Mouse (Mus musculus) mouse embryonic stem cell (cell line): ENCODE results near the gene Ern1.
"Not testable (repeated sequence)": the region's sequence is repeated elsewhere in the genome, so short reads cannot be mapped to it uniquely, and the experiment has no call there.

Experiments used
- in situ Hi-C, 2 experiments: fragments of 300-500 bp; cut with MboI; formaldehyde crosslinking; loops; 1 replicate in 1 of 2; 3 replicates in 1 of 2; pipeline ENCODE4 v1.14.3; 2019 to 2020; ENCODE audit warnings: low sequenced_read_pairs in 2 of 2, low pct_unique_long_range_greater_than_20kb in 1 of 2, mixed read lengths in 1 of 2; ENCODE audit not compliant: unreplicated experiment in 1 of 2

Ern1 gene

DNA sequence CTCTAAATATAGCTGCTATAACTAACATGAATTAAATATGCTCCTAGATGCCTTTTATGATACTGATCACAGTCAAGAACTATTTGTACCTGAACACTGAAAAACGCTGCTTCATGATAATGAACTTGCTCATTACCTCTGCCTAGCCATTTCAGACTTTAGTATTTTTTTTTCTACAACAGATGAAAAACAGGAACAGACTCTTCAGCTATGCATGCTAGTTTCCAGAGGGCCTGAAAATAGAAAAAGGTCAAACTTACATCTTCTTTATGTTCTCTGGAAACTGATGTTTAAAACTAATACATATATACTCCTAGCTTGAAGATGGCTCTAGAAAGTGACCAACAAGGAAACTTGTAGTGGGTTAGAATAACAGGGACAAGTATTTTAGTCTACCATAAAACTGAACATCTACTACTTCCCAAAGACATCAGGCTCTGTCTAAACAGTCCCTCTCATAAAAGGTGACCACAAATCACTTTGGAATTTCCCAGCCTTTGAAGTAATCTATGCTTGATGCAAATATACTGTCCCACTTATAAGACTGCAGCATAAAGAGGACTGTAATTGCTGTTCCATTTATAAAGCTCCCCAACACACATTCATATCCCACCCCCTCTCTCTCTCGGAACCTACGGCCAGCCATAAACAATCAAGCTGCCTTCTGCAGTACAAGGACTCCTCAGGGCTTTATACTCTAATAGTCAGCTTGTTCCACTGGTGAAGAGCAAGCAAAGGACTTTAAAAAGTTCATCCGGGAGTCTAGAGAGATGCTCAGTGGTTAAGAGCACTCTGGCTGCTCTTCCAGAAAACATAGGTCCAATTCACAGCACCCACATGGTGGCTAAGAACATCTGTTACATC is 22.7 kb downstream of the Ern1 start:
- in situ Hi-C loops = no loop called here

DNA sequence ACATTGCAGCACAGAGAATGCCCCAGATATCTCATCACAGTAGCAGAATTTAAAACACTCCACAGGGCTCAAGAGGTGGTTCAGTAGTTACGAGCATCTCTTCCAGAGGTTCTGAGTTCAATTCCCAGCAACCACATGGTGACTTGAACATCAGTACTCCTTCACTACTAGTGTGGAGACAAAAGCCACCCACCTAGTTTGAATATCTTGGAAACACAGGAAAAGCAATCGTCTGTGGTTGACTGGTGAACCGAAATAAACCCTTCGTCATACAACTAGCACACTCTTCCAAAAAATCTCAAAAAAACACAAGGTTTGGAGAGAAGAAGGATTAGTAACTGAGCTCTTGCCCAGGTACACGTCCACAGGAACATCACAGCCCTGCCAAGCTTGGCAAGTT is 23.8 kb downstream of the Ern1 start:
- in situ Hi-C loops = no loop called here

DNA sequence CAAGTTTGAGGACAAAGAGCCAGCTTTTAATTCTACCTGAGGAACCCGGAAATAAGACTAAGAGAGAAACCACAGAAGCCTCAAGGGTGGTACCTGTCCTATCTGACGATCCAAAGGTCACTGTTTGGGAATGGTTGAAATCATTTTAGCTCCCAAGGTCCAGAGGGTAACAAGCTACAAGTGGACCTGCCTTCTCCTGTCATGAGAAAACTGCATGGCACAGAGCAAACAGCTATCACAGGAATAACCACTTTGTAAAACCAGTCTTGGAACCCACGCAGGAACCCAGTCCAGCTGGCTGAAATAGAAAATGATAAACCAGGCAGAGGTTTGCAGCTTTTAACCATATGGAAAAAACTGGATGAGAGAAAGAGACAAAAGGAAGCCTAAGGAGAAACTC is 25.3 kb downstream of the Ern1 start:
- in situ Hi-C loops = no loop called here

DNA sequence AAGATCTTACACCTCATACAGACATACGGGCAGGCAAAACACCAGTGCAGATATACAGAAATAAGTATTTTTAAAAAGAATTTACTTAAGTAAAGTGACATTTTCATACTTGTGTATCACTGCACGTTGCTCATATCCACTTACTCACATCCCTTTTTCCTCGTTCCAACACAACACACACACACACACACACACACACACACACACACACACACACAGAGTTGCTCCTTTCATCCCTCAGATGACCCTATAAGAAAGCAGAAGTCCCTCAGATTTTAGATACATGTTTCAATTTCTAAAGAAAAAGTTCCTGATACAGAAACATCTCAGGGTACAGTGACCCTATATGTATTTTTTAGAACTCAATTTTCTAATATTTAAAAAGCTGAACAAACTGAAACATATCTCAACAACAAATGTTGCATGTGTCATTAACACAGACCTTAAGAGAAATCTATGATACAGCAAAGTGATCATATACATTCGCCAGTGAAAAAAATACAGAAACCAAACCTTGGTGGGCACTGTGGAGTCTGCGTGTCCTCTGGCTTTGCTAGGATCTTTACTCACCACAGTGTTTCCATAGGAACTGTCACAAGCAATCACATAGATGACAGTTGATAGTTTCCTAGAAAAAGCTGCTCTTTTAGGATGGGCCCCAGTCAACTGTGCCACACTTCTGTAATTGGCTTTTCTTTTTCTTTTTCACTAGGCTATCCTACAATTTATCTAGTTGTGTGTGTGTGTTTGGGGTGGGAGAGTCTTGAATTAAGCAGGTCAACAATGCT is 26.3 kb downstream of the Ern1 start:
- in situ Hi-C loops = no loop called here

DNA sequence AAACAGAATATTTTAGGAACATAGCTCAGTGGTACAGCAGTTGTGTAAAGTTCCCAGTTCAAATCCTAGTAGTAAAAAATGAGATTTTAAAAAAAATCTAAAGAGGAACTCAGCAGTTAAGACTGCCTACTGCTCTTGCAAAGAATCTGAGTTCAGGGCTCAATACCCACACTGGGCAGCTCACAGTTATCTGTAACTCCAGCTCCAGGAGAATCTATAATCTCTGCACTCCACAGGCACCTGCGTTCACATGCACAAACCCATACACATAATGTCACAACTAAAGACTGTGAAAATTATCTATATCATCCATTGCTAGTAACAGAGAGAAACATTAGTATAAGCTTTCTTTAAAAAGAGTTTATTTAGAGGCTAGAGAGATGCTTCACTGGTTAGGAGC is 27.0 kb downstream of the Ern1 start:
- in situ Hi-C loops = no loop called here

DNA sequence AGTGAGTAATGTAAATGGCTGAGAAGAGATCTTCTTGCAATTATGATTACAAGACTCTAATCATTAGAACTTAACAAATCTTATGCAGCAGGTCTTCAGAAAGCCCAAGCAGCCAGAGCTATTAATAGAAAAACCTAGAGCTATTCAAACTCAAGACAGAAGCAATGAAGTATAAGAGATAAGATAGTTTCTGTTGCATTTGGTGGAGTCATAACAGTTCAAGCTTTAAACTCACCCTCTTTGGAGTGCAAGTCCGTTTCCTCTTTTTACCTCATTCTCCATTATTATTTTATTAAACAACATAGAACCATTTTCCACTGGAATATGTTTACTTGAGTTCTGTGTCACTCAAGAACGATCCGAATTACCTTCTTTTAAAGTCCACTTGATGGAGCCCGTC is 29.1 kb downstream of the Ern1 start:
- in situ Hi-C loops = no loop called here

DNA sequence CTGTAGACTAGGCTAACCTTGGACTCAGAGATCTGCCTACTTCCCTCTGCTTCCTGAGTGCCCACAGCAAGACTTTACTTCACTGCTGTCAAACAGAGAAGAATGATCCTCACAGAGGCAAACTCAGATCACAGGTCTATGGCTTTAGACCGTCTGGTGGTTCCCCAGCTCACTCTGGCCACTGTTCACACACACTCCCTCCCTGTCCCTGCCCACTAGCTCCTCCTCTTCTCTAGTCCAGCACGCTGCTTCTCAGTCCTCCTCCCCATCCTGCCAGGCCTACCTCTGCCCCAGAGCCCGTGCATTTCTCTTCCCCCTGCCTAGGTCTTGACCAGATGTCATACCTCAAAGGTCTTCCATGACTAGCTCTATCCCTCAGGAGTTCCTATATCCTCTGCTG is 44.0 kb downstream of the Ern1 start:
- in situ Hi-C loops = no loop called here

DNA sequence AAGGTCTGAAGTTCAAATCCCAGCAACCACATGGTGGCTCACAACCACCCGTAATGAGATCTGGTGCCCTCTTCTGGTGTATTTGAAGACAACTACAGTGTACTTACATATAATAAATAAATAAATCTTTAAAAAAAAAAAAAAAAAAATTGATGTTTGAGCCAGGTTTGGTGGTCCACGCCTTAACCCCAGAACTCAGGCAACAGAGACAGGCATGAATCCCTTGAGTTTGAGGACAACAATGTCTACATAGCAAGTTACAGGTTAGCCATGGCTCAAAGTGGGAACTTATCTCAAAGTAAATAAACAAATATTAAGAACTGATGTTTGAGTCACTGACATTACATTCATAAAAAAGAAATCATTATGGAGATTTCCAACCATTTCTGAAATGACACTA is 45.1 kb downstream of the Ern1 start:
- in situ Hi-C loops = not testable (repeated sequence)

DNA sequence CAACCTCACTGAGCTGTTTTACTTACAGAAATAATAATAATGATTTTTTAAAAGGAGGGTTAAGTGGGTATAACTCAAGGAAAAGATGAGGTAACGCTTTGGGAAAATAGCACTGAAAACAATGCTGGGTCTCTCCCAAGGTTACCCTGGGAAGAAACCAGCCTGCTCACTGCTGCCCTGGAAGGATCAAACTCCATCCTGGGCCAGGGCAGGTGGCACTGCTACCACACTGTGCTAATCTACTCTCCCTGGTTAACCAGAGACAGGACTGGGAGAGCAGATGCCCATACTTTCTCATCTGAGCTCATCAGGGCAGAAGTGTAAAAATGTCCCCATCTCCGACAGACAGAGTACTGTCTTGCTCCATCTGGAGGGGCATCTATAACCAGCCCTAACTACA is 47.3 kb downstream of the Ern1 start:
- in situ Hi-C loops = no loop called here

DNA sequence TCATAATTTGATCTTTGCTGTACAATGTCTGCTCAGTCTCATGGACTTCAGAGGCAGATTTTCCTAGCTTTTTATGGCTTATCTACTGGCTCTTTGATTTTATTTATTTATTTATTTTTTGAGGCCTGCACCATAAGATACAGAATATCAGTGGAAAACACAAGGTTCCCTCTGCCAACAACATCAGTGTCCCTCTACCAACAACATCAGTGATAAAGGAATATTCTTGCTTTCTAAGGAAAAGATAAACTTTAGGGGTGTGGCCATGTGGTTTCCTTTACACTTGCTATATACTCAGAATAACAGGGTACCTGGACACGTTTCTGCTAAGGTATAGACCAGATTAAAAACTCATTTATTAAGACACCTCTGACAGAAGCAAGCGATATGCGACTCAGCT is 48.3 kb downstream of the Ern1 start:
- in situ Hi-C loops = no loop called here

DNA sequence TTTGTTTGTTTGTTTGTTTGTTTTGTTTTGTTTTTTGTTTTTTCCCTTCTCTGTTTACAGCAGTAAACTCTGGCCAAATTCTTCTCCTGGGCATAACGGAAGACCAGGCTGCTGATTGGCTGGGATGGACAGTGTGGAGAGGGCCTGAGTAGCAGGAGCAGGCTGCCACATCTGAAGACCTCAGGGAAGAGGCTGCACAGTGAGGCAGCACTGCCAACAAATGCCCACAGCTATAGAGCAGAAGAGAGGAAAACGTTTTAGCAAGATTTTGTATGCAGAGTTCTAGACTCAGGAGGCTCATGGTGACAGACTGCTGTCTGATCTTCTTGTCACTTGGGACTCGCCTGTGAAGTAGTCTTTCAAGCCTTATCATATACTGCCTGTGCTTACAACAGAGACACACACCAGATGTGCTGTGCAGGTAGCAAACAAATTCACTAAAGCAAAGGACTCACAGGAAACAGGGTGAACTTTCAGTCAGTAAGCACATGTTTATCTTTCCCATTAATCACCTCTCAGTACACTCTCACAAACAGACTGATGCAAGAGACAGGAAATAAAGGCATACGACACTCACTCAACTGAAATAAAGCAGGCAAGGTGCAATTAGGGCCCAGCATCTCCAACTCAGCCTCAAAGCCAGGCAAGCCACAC is 49.0 kb downstream of the Ern1 start:
- in situ Hi-C loops = no loop called here

DNA sequence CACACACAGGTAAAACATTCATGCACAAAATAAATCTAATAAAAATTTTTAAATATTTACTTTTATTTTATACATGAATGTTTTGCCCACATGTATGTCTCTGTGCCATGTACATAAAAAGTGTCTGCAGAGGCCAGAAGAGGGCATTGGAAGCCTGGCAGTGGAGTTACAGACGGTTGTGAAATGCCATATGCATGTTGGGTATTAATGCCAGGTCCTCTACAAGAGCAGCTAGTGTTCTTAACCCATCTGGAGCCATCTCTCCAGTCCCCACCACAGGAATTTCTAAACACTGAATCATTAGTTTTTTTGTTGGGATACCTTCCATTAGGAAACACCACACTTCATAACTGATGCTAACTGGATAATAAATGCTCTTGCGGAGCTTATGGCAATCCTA is 50.1 kb downstream of the Ern1 start:
- in situ Hi-C loops = no loop called here

DNA sequence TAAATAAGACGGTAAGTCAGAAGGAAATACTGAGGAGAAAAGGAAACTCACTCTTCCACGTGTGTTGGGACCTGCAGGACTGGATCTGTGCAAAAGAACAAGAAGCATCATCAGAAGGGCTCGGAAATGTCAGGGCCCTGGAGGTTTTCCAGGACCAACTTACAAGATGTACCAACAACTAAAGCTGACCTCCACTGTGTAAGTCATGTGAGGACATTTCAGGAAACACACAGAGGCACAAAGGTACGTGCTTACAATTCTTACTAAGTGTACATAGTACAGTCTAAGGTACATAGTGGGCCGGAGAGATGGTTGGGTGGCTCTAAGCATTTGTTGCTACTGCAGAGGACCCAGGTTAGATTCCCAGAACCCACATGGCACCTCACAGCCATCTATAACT is 50.6 kb downstream of the Ern1 start:
- in situ Hi-C loops = no loop called here

DNA sequence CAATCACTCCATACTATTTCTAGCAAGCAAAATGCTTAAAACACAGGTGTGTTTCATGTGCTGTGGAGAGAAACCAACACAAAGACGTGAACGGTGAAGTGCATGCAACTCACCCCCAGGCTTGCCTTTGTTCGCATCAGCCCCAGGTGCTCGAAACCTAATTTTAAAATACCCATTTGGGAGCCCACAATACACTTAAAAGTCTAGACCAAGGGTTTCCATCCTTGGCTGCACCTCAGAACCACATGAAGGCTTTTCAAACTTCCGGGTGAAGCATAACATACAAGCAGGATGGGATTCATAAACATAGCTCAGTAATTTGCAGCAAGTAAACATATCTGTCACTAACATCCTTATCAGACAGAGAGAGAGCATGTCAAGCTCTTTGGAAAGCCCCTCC is 57.3 kb downstream of the Ern1 start:
- in situ Hi-C loops = no loop called here

DNA sequence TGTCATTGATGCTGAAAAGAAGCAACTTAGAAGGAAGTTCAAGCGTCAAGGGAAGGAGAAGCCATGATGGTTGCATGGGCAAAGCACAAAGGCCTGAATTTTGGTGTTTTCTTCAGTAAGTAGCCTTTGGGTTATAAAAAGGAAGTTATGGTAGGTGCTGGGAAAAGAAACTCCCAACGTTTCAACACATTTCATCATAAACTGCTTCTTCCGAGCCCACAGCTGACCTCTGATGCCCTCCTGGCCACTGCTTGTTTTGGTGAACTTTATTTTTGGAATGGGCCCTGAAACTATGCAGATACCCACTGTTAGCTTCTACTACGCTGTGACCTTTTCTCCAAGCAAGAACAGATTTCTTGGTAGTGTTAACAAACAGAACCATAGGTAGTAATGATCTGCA is 58.0 kb downstream of the Ern1 start:
- in situ Hi-C loops = no loop called here

DNA sequence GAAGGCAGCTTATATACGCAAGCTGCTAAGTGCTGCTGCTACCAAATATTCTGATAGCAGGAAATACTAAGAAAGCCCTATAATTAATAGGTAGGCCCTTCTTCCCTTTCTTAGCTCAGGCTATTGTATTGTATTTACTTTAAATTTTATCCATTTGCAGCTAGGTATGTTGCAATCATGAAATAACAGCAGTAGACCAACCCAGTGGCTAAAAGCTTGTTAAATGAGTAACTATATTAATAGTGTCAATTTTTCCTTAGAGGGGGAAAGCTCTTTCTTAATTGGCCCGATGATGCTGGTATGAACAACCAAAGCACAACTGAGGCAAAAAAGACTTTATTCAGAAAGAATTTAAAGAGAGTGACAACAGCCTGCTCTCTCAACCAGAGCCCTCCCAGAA is 59.1 kb downstream of the Ern1 start:
- in situ Hi-C loops = no loop called here

DNA sequence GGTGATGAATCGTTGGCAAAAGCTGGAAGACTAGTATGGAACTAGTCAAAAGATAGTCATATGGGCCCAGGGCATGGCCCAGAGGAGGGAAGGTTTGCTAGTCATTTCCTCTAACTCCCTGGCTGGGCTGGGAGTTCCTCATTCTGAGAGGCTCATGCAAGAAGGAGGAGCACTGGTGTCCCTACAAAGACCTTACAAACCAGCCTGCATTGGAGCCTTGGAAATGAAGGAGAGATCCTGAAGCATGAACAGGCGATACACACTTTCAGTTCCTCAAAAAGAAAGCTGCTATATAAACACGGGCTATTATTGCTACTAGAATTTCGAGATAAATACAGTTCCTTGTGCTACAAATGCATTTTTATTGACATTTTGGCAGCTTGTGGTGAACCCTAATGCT is 59.5 kb downstream of the Ern1 start:
- in situ Hi-C loops = no loop called here

DNA sequence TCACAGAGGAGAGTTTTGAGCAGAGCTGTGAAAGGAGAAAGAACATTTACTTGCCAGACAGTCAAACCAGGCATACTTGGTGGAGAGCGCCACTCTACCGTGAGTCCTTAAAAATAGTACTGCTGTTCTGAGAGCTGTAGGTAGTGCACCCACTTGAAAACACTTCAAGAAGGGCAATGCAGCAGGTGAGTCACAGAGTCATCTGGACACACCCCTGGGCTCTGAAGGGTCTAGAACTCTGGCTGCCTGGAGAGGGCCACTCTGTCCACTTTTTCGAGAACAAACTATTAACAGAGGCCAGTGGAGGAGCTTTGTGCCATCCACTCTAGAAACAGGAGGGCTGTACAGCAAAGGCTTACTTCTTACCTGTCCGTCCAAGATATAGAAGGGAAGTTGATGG is 61.2 kb downstream of the Ern1 start:
- in situ Hi-C loops = no loop called here

DNA sequence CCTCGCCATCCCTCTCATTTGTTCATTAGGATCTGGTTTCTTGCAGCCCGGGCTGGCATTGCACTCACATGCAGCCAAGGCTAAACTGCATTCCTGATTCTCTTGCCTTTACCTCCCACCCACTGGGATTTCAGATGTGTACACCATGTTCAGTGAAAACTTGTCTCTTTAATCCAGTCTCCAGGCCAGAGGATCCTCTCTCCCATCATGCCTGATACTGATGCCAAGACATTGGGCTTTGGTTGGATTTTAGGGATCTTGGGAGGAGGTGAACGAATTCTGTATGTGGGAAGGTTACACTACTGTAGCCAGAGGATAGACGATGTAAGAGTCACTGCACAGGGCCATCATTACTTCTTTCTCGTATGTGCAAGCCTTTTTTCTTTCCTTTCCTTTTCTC is 62.5 kb downstream of the Ern1 start:
- in situ Hi-C loops = no loop called here
